Mouse (Mus musculus) embryonic facial prominence, embryonic 11.5 days (tissue): ENCODE measurements around the gene Pqlc2. TPM values are rescaled to one million over a fixed set of nuclear protein-coding genes. Genes with fewer than 3 reads are reported as not detected.

Experiments
- ATAC-seq: fragments of 200-750 bp; cut with Nextera tagmentation; replicated peaks from 2 replicates; pipeline ENCODE4 v1.8.0; 2017; ENCODE audit warnings: low read depth; ENCODE audit not compliant: insufficient number of reproducible peaks, low FRiP score, low TSS enrichment
- DNase-seq: peaks from one replicate; pipeline ENCODE4 v3.0.0-alpha.2; 2015; ENCODE audit warnings: low spot score
- H3K27ac ChIP-seq: fragments of 300-500 bp; sonication (generic); replicated peaks from 2 replicates; pipeline ENCODE4 v1.5.1; 2014; ENCODE audit warnings: mild to moderate bottlenecking, low read depth, low read length, control low read depth
- H3K27me3 ChIP-seq: fragments of 300-500 bp; sonication (generic); 2 replicates; pipeline ENCODE4 v1.6.1; 2014; ENCODE audit warnings: mild to moderate bottlenecking, low read length, moderate library complexity, mixed read lengths; ENCODE audit not compliant: control insufficient read depth, insufficient read depth
- H3K36me3 ChIP-seq: fragments of 300-500 bp; sonication (generic); replicated peaks from 2 replicates; pipeline ENCODE4 v1.6.1; 2014; ENCODE audit warnings: low read depth, mild to moderate bottlenecking, low read length, moderate library complexity, mixed read lengths; ENCODE audit not compliant: control insufficient read depth, insufficient read depth
- H3K4me1 ChIP-seq: fragments of 300-500 bp; sonication (generic); 2 replicates; pipeline ENCODE4 v1.6.1; 2014; ENCODE audit warnings: low read length, mixed read lengths; ENCODE audit not compliant: control insufficient read depth, insufficient read depth
- H3K4me2 ChIP-seq: fragments of 300-500 bp; sonication (generic); 2 replicates; pipeline ENCODE4 v1.6.1; 2014; ENCODE audit warnings: low read depth, mild to moderate bottlenecking, control low read depth, low read length, moderate library complexity
- H3K4me3 ChIP-seq: fragments of 300-500 bp; sonication (generic); 2 replicates; pipeline ENCODE4 v1.5.1; 2014; ENCODE audit warnings: low read depth, low read length, control low read depth
- H3K9ac ChIP-seq: fragments of 300-500 bp; sonication (generic); replicated peaks from 2 replicates; pipeline ENCODE4 v1.6.1; 2014; ENCODE audit warnings: mild to moderate bottlenecking, control low read depth, low read length
- H3K9me3 ChIP-seq: fragments of 300-500 bp; sonication (generic); replicated peaks from 2 replicates; pipeline ENCODE4 v1.6.1; 2016; ENCODE audit warnings: mild to moderate bottlenecking, low read length, inconsistent platforms, mixed read lengths; ENCODE audit not compliant: control insufficient read depth
- WGBS: fragments of 180-500 bp; shearing (Covaris S2); extraction: QIAGEN DNeasy Blood & Tissue Kit; methylation state at CpG from one replicate; pipeline ENCODE4 v1.1.7; 2014; 5-methylcytosine and 5-hydroxymethylcytosine counted together
- polyA plus RNA-seq: library from polyadenylated mRNA; unstranded; fragments of >200 nt; fragmentation: Nextera tagmentation; extraction: Ambion mirVana; gene quantifications from 2 replicates; pipeline ENCODE4 v1.2.1, GENCODE M21; 2014

The Pqlc2 gene
- polyA plus RNA-seq, 1 experiment from 2014 or later, result 13.5 TPM

DNA sequence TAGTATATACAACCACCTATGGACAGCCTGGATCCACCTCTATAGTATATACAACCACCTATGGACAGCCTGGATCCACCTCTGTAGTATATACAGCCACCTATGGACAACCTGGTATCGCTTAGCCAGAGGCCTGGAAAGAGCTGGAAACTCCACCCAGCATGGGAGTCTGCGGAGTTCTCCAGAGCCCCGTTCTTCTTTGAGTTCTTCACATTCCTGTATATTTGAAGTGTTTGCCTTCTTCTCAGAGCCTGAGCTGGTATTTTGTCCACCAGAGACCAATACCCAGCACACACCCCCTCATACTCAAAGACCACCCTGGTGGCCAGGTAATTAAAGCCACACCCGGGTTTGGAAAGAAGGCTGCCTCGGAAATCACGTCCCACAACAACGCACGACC, 53.8 kb downstream of the Pqlc2 start:
- Histone ChIP-seq H3K9ac (no peak overlapping the region), H3K4me1 (peaks cover 22% of the 10 kb centered on the region), H3K36me3 (peaks cover 3% of the 10 kb centered on the region; the same call in 1 of the 2 replicates), H3K27me3 (no peaks in the 10 kb centered on the region), H3K9me3 (no peaks in the 10 kb centered on the region), H3K4me3 (no peak overlapping the region), H3K4me2 (no peak overlapping the region), H3K27ac (no peak overlapping the region)
- ATAC-seq (no peak), DNase-seq (no peak)
- WGBS, result 66% methylated on average over 8 of the region's 8 CpGs

DNA sequence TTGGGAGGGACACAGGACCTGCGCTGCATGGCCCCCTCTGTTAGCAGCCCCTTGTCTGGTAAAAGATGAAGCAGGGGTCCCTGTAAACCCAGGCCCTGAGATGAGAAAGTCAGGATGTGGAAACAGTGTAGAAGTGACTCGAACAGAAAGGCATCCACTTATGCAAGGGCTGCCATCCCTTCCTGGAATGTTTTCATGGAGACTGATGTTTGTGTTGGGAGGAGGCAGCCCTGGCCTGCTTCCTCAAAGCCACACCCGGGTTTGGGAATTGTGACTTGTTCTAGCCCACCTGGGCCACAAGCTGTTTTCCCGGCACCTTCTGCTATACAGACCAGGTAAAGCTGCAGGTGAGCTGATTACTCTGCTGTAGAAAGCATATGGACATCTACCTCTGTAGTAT, 54.4 kb downstream of the Pqlc2 start:
- no peaks in the 10 kb centered on the region for H3K9me3 ChIP-seq
- no peak overlapping the region for H3K4me3 ChIP-seq
- H3K4me2 ChIP-seq, result no peak overlapping the region
- H3K36me3 ChIP-seq, result peaks cover 2% of the 10 kb centered on the region; the same call in 1 of the 2 replicates
- DNase-seq (no peak), ATAC-seq (no peak)
- peaks cover 26% of the 10 kb centered on the region for H3K4me1 ChIP-seq
- no peaks in the 10 kb centered on the region for H3K27me3 ChIP-seq
- no peak overlapping the region for H3K9ac ChIP-seq
- no peak overlapping the region for H3K27ac ChIP-seq
- WGBS, result 88% methylated on average over 4 of the region's 4 CpGs

DNA sequence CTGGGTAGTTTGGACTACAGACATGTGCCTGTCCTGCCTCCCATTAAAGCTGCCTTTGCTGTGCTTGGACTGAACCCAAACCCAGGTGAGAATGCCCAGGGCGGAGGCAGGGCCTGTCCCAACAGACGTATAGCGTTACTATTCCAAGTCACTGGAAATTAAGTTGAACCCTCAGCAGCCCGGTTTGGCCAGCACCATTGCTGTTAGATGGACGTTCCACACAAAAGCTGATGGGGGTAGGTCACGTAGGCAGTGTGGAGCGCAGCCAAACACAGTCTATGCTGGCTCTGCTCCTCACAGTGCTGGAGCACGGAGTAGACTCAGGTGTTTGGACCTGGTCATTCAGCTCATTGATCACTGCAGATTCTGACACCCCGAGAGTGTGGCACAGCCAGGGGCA, 57.3 kb downstream of the Pqlc2 start:
- ATAC-seq, result no peak
- peaks cover 31% of the 10 kb centered on the region for H3K4me1 ChIP-seq
- no peaks in the 10 kb centered on the region for H3K9me3 ChIP-seq
- H3K4me3 ChIP-seq, result no peak overlapping the region
- H3K36me3 ChIP-seq, result no peaks in the 10 kb centered on the region
- 68% methylated on average over 9 of the region's 9 CpGs for WGBS
- no peak overlapping the region for H3K4me2 ChIP-seq
- no peaks in the 10 kb centered on the region for H3K27me3 ChIP-seq
- no peak overlapping the region for H3K9ac ChIP-seq
- H3K27ac ChIP-seq, result peak overlapping the region; percentile 72
- DNase-seq, result no peak

DNA sequence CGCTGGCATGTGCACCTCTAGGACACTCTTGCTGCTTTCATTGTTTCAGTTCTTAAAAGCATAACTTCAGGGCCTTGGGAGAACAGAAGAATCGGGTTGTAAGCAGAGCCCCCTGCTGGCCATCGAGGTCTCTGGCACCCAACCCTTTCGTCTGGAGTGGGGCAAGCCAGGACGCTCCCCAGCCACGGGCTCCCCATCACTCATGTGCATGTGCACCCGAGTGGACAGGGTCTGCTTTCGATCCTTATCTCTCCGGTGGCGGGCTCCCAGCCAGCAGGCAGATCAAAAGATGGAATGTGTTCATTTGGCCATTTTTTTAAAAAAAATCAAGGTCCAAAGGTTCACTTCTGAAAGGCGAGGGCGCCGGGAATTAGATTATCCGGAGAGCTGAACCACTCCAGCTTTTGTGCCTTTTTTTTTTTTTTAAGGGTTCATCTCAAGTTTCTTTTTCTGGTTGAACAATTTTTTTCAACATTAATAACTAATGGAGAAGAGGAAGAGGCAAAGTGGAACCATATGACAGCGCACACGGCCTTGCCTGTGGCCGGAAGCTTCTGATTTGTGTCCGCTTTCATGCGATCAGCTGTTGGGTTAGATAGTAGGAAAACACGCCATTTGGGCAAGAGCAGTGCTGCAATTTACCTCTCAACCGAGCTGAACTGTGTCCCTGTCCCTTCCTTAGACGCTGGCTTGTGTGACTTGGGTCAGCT, 58.3 kb downstream of the Pqlc2 start:
- Histone ChIP-seq H3K4me3 (no peak overlapping the region; the same call in 1 of the 2 replicates), H3K27me3 (no peaks in the 10 kb centered on the region), H3K9ac (peak overlapping the region; percentile 62), H3K4me1 (peaks cover 31% of the 10 kb centered on the region), H3K36me3 (no peaks in the 10 kb centered on the region), H3K9me3 (no peaks in the 10 kb centered on the region), H3K27ac (peak overlapping the region; percentile 96), H3K4me2 (no peak overlapping the region)
- WGBS, result 20% methylated on average over 22 of the region's 22 CpGs
- DNase-seq, result peak; percentile 94
- ATAC-seq, result peak; percentile 82

DNA sequence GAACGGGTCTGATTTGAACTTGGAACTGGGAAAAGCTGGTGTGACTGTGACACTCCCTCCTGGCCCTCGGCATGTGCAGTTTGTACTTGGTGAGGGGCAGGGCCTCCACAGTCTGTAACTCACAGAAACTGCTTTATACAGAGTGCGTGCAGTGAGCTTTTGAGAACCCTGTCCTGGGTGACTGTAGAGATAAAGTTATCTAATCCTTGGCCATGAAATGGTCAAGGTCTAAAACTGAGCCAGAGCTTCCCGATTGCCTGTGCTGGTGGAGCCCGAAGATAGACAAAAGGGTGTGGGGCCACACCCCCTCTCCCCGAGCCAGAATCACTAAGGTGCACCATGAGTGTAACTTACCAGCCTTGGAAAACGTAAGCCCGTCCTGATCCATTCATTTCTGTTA, 59.6 kb downstream of the Pqlc2 start:
- Histone ChIP-seq H3K9ac (no peak overlapping the region), H3K4me2 (no peak overlapping the region; the same call in 1 of the 2 replicates), H3K27ac (peak overlapping the region; percentile 96), H3K9me3 (no peaks in the 10 kb centered on the region), H3K4me1 (peaks cover 36% of the 10 kb centered on the region), H3K36me3 (no peaks in the 10 kb centered on the region), H3K4me3 (no peak overlapping the region), H3K27me3 (no peaks in the 10 kb centered on the region)
- ATAC-seq (no peak), DNase-seq (no peak)
- WGBS, result 71% methylated on average over 8 of the region's 8 CpGs

DNA sequence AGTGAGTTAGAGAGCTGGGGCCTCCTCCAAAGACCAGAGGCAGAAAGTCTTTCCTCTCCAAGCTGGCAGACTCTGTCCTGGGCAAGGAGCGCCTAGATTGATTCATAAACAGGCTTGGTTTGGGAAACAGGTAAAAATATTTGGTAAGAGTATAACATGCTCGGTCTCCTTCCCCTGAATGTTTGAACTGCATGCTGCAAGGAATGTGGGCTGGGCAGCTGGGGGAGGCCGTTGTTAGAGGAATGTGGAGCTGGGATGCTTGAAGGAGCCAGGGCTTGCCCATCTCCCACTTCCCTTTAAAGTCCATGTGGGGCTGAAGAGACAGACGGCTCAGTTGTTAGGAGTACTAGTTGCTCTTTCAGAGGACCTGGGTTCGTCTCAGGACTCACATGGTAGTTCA, 60.5 kb downstream of the Pqlc2 start:
- DNase-seq (peak; percentile 33), ATAC-seq (no peak)
- WGBS, result 38% methylated on average over 5 of the region's 5 CpGs
- no peak overlapping the region for H3K4me3 ChIP-seq
- H3K4me2 ChIP-seq, result no peak overlapping the region
- no peak overlapping the region; the same call in 1 of the 2 replicates for H3K9ac ChIP-seq
- H3K4me1 ChIP-seq, result peaks cover 36% of the 10 kb centered on the region
- H3K27ac ChIP-seq, result peak overlapping the region; percentile 96; the same call in 1 of the 2 replicates
- no peaks in the 10 kb centered on the region for H3K36me3 ChIP-seq
- H3K9me3 ChIP-seq, result no peaks in the 10 kb centered on the region
- H3K27me3 ChIP-seq, result no peaks in the 10 kb centered on the region

DNA sequence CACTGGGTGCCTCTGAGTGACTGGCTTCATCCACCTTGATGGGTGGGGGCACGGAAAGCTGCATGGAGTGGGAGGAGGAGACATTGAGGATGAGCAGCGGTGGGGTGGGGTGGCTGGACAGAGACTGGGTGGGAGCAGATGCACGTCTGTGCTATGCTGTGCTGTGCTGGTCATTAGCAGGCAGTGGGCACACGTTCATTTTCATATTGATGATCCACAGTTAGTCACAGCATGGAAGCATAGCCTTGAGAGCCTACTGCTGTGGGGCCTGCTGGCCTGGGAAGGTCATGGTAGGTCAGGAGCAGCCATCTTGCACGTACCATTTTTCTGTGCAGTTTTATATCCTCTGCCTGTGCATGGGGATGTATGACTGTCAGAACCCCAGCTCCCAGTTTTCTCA, 61.8 kb downstream of the Pqlc2 start:
- H3K4me3 ChIP-seq, result no peak overlapping the region
- ATAC-seq (no peak), DNase-seq (no peak)
- H3K36me3 ChIP-seq, result no peaks in the 10 kb centered on the region
- no peak overlapping the region for H3K27ac ChIP-seq
- H3K27me3 ChIP-seq, result no peaks in the 10 kb centered on the region
- no peaks in the 10 kb centered on the region for H3K9me3 ChIP-seq
- no peak overlapping the region for H3K9ac ChIP-seq
- 84% methylated on average over 5 of the region's 5 CpGs for WGBS
- H3K4me1 ChIP-seq, result peaks cover 36% of the 10 kb centered on the region
- H3K4me2 ChIP-seq, result no peak overlapping the region

DNA sequence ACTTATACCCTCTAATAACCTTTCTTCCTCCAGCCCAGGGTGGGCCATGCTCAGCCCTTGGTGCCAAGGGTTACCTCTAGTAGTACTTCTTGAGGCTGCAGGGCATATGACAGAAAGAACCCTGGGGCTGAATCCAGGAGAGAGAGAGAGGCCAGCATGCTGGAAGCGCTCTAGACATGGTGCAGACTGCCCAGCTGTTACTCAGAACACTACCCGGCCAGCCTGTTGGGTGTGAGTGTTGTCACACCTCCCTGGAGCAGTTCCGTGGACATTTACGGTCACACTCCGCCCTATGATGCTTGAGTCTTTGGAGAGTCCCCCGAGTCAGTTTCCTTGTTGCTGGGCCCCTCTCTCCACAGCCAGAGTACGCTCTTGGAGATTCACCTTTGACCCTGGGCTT, 62.5 kb downstream of the Pqlc2 start:
- ATAC-seq (no peak), DNase-seq (no peak)
- H3K9me3 ChIP-seq, result no peaks in the 10 kb centered on the region
- peaks cover 33% of the 10 kb centered on the region for H3K4me1 ChIP-seq
- H3K36me3 ChIP-seq, result no peaks in the 10 kb centered on the region
- H3K9ac ChIP-seq, result no peak overlapping the region
- H3K27ac ChIP-seq, result no peak overlapping the region
- H3K27me3 ChIP-seq, result no peaks in the 10 kb centered on the region
- 77% methylated on average over 7 of the region's 7 CpGs for WGBS
- H3K4me2 ChIP-seq, result no peak overlapping the region
- H3K4me3 ChIP-seq, result no peak overlapping the region
